Mouse (Mus musculus) right cerebral cortex, postnatal 36 days (tissue): ENCODE data around the gene Dlg2.

Experiments used
- DNase-seq, 2 experiments: peaks; one replicate each; pipeline ENCODE4 v3.0.0; 2022; ENCODE audit warnings: low spot score in 2 of 2, mixed read lengths in 1 of 2

Dlg2 gene

DNA sequence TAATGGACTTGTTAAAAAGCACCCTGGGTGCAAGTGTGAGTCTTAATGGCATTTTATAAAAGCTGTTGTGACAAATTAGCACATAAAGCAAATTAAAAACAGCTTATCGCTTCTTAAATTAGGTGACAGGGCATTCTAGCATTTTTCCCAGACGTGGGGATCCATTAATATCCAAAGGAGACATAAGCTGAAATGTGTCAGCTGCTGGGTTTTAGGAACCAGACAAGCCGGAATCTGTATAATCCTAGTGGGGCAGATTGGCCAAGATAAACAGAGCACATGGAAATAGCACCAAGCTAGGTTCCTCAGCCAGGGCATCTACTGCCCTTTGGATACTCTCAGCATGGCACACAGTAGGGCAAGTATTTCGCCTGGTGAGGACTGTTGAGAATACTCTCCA is 1895.2 kb downstream of the Dlg2 start:
- no peak for DNase-seq

DNA sequence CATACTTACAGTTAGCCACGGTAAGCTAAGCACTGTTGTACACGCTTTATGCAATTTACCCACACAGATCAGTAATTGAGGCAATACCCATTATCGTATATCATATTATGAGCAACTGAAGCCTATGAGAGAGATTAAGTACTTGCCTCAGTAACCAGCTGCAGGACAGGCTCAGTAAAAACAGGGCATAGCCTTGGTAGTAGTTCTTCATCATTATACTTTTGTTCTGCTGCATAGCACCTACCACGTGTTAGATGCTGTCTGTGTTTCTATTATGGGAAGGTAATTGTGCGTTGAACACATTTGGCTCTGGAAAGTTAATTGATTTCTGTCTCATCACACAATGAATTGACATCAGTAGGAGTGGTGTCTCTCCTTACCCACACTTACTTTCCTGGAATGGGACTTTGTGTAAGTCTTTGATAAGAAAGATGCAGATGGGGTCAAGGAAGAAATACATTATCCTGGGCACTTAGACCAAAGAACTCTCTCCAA is 1897.4 kb downstream of the Dlg2 start:
- DNase-seq: no peak

DNA sequence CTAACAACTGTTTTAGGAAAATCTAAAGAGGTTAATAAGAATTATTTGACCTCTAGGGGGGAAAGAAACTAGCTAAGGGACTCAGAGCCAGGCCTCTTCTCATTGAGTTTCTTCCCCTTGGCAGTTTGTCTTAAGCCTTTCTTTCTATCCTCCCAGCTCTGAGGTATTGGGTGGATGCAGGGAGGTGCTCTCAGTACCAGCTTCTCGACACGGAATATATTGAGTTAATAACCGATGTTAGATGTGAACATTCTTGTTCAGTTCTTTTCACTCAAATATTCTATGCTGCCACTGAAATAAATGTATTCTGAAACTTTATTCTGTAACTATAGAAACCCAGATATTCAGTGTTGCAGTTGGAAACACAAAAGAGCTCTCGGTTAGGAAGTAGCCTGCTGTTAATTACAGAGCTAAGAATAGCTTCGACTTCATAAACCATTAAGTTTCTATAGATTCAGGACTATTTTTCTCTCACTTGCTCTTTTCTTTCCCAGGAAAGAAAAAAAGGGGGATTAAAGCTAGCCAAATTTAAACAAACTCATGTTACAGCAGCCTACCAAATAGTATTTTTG is 1907.5 kb downstream of the Dlg2 start:
- no peak for DNase-seq

DNA sequence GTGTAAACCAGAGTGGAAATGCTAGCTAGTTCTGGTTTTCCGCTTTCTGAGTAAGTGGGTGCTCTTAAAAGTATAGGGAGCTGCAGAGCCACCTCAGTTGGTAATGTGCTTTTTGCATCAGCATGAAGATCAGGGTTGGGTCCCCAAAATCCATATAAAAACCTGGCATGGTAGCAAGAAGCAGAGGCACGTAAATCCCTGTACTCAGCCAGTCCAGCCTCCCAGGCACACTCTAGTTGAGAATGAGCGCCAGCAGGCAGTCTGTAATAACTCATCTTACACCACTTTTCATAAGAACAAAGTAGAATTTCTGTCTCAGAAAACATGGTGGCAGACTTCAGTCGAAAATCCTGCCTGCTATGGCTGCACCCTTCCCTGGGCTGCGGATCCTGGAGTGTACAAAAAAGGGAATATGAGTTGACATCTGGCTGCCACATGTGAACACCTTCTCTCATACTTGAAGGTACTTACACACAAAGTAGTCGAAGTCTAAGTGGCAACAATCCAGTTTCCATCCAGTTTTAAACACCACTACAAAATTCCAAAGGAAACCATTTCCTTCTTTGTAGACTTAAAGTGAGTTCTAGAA is 1915.7 kb downstream of the Dlg2 start:
- no peak for DNase-seq

DNA sequence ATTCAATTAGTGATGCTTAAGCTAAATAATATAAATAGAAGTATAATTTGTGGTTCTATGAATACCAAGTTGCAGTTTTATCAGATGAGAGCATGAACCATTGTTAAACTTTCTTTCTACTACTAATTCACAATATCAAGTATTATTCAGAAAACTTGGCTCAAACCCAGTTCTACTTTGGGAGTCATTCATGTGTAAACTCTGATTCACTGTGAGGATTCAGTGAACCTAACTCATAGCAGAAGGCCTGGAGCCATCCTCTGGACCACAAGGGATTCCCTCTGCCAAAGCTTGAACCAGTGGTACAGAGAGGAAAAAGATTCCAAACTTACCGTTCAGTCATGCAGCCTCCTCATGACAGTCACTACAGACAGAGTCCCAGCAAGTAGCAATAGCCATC is 1920.3 kb downstream of the Dlg2 start:
- no peak for DNase-seq

DNA sequence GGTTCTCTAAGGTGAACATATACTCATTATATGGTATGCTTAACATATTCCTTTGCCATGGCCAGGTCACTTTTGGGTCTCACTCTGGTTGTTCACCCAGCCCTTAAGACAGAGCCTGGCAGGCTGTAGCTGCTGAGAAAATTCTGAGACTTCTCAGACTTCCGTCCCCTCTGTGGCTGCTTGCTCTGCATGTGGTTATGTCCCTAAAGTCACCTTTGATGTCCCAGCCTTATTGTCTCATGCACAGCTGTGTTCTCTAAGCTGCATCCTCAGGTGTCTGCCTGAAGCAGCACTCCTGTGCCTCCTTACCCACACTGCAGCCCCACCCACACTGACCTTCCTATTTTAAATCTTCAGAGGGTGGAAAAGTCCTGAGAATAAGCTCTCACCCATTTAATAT is 1922.4 kb downstream of the Dlg2 start:
- no peak for DNase-seq

DNA sequence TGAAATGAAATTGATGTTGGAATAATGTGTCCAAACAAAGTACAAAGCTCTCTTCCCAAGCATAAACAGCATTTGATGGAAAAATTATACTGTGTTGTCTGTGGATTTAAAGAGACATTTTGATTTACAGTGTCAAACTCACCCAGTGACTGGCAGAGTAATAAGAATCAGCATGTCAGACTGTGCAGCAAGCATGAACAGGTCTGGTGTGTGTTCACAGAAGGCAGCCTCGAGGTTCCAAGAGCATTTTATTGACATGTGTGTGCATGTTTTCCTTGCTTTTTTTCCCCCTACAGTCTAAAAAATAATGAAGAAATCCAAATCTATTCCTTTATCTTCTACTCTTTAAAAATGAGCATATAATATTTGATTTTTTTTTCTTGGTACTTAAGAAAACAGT is 1924.1 kb downstream of the Dlg2 start:
- no peak for DNase-seq

DNA sequence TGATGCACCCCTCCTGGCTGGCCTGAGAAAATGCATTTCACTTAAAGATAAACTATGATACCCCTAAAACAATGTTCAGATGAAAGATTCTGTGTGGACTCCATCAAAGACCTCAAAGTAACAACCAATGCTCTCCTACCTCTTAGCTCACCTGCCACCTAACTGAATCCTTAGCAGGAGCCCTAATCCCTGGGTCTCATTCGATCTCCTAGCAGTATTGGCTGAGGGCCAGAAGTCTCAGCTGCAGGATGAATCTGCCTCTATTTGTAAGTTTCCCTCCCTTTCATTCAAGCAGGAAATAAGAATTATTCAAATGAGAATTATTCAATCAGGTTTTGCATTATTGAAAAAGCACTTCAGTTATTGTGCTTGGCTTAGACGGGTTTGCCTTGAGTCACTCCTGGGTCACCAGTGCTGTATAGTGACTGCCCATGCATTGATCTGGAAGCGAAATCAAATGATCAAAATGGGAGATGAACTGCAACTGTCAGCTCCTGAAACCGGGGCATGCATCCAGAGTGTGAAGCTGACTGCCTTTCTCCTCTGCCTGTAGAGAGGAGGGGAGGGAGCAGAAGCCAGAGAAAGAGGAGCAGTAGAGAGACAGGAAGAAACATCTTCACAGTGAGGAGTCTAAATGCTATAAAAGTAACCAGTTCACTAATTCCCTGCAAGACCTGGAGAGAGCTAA is 1924.7 kb downstream of the Dlg2 start:
- no peak for DNase-seq

DNA sequence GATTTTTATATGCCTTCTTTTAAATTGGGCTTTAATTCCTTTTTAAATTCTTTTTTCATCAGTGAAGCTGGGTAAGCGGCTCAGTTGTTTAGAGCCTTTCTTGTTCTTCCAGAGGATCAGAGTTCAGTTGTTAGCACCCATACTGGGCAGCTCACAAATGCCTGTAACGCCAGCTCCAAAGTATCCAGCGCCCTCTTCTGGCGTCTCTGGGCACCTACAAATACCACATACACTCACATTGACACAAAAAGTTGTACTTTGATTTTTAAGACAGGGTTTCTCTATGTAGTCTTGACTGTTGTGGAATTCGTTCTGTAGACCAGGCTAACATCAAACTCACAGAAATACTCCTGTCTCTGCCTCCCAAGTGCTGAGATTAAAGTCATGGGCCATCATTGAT is 1932.0 kb downstream of the Dlg2 start:
- DNase-seq: no peak

DNA sequence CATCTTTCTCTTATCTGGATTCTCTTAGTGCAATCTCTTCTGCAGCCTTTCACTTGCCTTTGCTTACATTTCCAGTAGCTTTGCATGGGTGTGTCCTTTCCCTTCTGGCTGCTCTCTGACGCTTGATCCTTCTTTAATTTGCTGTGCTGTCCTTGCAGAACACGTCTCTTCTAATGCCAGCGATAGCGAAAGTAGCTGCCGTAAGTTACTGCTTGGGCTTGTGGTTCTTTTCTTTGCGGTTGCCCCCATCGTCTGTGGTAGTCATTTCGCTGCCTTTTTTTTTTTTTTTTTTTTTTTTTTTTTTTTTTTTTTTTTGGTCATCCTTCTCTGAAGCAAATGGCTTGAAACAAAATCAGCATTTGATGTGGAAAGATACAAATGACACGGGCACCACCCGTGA is 1944.0 kb downstream of the Dlg2 start:
- DNase-seq: no peak

DNA sequence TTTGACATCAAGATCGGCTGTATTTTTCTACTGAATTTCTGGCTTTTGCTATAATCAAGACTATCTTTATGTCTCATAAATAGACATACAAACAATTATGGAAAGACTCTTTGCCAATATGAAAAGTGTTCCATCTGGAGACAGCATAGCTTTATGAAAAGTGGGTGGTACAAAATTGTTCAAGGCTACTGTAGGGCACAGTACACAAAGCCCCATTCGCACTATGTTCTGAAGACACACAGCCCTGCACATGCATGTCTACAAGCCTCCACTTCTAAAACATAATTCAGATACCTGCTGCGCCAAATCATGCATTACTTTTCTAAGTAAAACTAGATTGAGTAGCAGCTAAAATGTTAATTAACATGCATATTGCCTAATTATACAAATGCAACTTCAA is 1946.5 kb downstream of the Dlg2 start:
- DNase-seq: no peak

DNA sequence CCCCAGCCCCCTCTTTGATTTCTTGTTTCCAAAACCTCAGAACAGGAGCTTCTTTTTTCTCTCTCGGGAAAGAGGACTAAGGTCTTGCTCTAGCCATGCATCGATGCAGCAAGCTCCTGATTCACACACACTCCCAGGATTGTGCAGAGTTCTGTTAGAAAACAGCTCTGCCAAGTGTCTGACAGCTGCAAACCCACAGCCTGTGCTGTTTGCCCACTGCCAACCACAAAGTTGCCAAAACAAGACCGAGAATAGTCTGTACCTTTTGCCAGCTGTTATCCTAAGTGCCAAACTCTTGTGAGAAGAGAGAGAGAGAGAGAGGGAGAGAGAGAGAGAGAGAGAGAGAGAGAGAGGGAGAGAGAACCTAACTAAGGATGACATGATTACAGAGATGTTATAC is 1948.2 kb downstream of the Dlg2 start:
- DNase-seq: no peak

DNA sequence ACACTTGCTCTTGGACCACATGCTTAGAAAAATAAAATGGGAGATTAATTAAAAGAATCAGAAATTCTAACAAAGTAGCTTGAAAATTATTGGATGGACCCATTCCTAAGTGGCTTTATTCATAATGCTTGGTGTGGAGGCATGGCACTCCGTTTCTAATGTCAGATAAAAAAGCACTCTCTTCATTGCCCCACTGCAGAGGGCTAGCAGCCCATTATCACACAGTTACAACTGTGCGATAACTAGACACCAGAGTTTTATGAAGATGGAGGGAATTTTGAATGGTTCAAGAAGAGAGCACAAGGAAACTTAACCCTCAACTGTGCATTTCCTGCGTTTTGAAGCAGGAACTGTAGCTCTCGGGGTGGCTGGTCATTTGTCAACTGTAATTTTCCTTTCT is 1950.8 kb downstream of the Dlg2 start:
- DNase-seq: no peak

DNA sequence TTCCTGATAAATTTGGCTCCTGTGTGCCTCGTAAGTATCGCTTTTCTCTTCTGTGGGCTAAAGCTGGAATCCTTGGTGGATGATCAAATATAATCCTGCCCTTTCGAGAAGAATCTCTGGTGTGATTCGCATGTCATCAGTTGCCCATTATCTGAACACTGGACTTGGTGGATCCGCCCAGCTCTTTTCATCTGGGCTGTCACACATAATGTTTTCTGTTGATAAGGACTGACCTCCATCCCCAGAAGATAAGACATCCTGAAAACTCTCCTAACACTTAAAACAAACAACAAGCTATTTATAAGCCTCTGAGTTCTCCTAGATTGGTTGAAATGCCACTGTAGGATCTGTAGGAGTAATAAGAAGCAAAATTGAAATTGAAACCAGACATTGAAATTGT is 1952.2 kb downstream of the Dlg2 start:
- no peak for DNase-seq

DNA sequence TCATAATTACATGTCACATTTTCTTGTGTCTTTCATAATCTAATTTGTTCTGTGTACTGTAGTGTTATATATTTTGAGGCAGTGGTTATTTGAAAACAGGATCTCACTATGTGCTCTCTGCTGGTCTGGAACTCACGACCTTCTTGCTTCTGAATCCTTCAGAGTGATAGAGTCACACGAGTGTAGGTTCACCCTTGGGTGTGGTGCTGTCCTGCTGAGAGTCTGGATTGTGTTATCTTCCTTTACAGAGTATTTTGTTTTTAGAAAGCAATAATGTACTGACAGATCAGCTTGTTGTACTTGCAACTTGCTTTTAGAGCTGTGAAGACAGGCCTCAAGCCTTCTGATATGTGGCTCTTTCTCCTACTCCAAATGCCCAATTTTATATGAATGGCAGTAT is 1953.8 kb downstream of the Dlg2 start:
- DNase-seq: no peak

DNA sequence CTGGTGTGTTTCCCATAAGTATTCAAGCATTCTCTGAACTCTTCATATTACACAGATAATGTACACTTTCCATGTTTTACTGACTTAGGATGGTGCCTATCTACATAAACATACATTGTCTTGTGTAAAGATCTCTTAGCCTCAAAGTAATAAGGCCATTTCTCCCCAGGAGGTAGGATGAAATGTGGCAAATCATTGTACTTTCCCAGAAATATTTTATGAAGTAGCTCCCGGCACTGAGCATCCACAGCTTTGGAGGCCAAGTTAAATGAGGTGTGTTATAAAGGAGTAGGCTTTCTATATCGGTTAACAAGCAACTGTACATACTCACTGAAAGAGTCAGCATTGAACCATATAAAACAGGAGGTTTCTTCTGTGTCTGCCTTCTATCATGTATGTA is 1960.7 kb downstream of the Dlg2 start:
- DNase-seq: no peak

DNA sequence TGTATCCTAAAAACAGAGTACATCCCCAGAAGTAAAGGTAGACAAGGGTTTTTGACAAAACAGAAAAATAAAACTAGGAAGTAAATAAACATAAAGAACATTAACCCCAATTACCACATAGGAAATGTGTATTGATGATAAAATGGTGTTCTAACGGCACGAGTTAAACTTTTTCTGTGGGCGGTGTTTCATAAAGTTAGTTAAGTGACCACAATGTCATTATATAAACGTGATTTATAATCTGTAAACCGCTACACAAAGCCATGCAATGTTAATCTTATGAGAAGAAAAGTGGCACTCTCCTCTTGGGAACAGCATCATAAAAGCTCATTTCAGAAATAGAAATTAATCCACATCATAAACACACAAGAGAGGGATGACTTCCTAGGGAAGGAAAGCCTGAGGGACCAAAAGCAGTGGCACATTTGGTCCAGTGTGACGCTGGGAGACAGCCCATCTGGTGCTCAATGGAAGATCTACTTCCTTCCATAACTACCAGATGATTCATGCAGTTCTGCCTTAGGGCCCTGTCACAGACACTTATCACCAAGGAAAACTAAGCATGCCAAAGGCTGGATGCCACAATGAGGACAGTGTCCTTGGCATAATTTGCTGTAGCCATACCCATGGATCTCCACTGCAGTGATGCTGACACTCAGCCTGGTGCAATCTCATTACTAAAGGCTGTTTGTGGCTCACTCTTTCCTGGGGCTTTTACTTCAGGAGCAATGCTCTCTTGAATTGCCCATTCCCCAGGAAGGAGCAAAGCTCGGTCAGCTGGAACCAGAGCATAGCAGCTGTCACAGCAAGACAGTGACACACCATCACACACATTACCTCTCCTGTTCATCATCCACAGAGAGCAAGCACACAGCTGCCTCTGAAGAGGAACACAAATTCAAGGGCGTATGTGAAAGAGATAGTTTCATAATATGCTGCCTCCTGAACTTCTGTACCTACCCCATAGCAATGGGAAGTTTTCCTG is 1963.3 kb downstream of the Dlg2 start:
- DNase-seq: no peak

DNA sequence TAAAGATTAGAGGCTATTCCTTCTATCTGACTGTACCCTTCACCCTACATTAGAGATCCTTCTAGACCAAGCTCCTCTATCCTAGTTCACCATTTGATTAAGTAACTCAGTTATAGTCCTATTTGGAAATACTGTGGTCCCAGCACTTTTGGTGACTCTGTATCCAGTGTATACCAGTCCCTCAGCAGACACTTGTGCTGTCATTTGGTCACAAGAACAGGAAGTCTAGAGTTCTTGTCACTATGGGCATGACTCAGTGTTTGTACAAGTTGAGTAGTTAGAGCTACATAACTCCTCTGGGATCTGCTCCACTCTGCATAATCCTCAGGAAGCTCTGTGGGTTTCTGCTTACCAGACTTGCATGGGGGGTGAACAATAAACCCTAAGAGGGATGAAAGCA is 1965.1 kb downstream of the Dlg2 start:
- DNase-seq: no peak

DNA sequence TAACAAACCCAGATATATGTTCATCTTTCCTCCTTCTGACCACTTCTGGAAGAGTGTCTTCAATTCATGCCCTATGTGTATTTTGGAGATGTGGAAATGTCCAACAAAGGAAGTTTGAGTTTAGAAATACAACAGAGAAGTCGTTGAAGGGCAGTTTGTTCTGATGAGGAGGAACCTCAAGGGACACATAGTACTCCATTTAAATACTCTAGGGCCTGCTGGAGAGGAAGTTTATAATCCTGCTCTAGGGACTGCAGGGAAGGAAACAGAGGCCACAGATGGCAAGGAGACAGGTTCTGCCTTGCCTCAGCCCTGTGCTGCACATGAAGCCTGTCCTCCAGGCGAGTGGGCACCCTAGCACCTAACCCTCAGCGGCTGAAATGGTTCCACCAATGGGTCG is 1965.6 kb downstream of the Dlg2 start:
- no peak for DNase-seq

DNA sequence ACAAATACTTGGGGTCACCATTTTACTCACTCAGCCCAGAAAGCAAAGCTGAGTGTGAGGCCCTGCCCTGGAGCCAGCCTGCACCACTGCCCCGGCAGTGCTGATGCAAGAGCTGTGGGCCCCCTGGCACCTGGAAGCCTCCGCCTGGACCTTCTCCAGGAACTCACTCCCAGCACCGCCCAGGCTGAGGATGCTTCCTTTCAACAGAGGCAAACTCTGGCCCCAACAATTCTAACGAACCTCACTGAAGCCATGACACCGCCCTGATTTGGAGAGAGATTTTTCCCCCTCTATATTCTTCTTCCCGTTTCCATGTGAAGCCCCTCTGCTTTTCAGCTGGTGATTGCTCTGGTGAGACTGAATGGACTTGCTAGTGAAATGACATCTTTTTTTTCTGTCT is 1971.5 kb downstream of the Dlg2 start:
- no peak for DNase-seq

DNA sequence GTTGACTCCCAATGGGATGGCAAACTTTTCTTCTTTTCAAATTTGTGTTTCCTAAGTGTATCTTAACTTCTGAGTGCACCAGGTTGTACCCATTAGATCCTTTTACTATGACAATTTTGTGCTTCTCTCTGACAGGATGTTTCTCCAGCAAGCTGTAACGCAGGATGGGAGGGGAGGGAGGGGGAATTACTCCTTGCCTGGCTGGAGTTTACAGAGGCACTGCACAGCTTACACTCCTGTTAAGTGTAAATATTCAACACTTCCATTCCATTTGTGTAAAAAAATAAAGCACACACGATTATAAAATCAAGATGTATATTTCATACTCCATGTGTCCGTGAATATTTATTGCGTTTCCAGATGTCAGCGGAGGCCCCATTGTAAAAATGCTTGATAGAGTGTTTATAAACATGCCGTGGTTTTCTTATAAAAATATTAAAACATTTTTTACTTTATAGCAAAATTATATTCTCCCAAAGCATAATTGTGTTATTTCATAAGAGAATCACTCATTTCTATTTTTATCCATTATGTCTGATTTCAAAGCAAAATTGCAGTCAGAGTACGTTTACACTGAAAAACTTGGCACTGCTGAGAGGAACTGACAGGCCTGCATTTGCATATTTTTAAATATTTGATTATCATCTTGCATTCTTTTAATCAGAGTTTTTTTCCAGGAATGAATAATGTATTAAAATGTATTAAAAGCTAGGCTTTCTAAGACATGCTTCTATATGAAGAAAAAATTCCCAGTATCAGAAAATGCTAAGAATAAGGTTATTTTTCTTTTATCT is 1972.5 kb downstream of the Dlg2 start:
- no peak for DNase-seq

DNA sequence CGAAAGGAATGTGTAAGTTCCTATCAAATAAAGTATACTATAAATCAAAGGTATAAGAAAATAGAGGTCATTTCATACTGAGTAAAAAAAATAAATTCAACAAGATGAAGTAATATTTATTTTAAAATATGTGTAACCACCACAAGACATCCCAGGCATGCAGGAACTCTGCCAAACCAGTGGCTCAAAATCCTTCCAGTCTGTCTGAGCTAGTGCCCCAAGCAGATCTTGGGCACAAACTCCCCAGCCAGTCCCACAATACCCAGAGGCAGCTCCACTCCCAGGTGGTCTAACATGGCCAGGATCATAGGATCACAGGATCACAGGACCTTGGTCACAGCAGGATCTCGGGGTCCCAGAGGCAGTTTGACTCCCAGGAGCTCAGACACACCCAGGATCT is 1977.7 kb downstream of the Dlg2 start:
- no peak for DNase-seq
